Mouse (Mus musculus) midbrain, embryonic 10.5 days (tissue): ENCODE results near the gene Adamts1. TPM values are rescaled to one million over a fixed set of nuclear protein-coding genes. Genes with fewer than 3 reads are reported as not detected.

Experiments used
- DNase-seq: peaks from one replicate; pipeline ENCODE4 v3.0.0-alpha.2; 2017; ENCODE audit warnings: low spot score
- H3K27ac ChIP-seq: fragments of 300-500 bp; sonication (generic); replicated peaks from 2 replicates; pipeline ENCODE4 v1.5.1; 2016; ENCODE audit warnings: mild to moderate bottlenecking
- H3K27me3 ChIP-seq: fragments of 300-500 bp; sonication (generic); 2 replicates; pipeline ENCODE4 v1.6.1; 2016; ENCODE audit warnings: low read depth, mild to moderate bottlenecking; ENCODE audit not compliant: poor library complexity, severe bottlenecking
- H3K36me3 ChIP-seq: fragments of 300-500 bp; sonication (generic); 2 replicates; pipeline ENCODE4 v1.6.1; 2016; ENCODE audit warnings: mild to moderate bottlenecking, moderate library complexity
- H3K4me1 ChIP-seq: fragments of 300-500 bp; sonication (generic); 2 replicates; pipeline ENCODE4 v1.6.1; 2016
- H3K4me3 ChIP-seq: fragments of 300-500 bp; sonication (generic); 2 replicates; pipeline ENCODE4 v1.5.1; 2016; ENCODE audit warnings: mild to moderate bottlenecking, moderate library complexity
- H3K9me3 ChIP-seq: fragments of 300-500 bp; sonication (generic); replicated peaks from 2 replicates; pipeline ENCODE4 v1.6.1; 2016; ENCODE audit warnings: mild to moderate bottlenecking
- WGBS: fragments of 180-500 bp; shearing (Covaris S2); methylation state at CpG from one replicate; pipeline ENCODE4 v1.1.7; 2016; 5-methylcytosine and 5-hydroxymethylcytosine counted together
- polyA plus RNA-seq: library from polyadenylated mRNA; unstranded; fragments of >200 nt; fragmentation: Nextera tagmentation; extraction: Ambion mirVana; gene quantifications from 2 replicates; pipeline ENCODE4 v1.2.1, GENCODE M21; 2016

Adamts1 gene
- polyA plus RNA-seq, 1 experiment from 2014 or later, result 17.7 TPM

- Histone ChIP-seq H3K4me3 (peak overlapping the region; percentile 78), H3K4me1 (peaks cover 47% of the 10 kb centered on the region), H3K27ac (peak overlapping the region; percentile 35; the same call in 1 of the 2 replicates), H3K36me3 (peaks cover 52% of the 10 kb centered on the region), H3K27me3 (no peaks in the 10 kb centered on the region; the same call in 1 of the 2 replicates), H3K9me3 (no peaks in the 10 kb centered on the region)
- no peak for DNase-seq
- WGBS, result 82% methylated on average over 9 of the region's 9 CpGs
Observed at GRCm38 (mm10) chr16:85799971-85800370, 2.9 kb downstream of the Adamts1 start.

DNA sequence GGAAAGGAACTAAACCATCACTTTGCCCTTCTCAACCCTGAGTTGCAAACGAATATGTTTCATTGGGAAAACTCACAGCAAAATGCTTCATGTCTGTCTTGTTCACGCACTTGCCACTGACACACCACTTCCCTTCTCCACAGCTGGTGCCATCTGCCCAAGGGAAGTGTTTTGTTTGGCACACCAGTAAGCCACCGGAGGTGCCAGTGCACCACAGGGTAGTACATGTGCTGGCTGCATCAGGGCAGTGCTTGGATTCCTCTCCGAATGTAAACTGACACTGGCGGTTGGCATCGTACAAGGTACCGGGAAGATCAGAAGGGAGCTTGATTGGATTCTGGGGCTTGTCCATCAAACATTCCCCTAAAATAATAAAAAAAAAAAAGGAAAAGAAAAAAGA lies 4.6 kb downstream of the Adamts1 start:
- H3K27ac ChIP-seq, result no peak overlapping the region
- H3K4me1 ChIP-seq, result peaks cover 31% of the 10 kb centered on the region
- no peaks in the 10 kb centered on the region for H3K9me3 ChIP-seq
- WGBS, result 91% methylated on average over 7 of the region's 7 CpGs
- H3K36me3 ChIP-seq, result peaks cover 60% of the 10 kb centered on the region
- no peaks in the 10 kb centered on the region for H3K27me3 ChIP-seq
- no peak overlapping the region for H3K4me3 ChIP-seq
- DNase-seq, result no peak

DNA sequence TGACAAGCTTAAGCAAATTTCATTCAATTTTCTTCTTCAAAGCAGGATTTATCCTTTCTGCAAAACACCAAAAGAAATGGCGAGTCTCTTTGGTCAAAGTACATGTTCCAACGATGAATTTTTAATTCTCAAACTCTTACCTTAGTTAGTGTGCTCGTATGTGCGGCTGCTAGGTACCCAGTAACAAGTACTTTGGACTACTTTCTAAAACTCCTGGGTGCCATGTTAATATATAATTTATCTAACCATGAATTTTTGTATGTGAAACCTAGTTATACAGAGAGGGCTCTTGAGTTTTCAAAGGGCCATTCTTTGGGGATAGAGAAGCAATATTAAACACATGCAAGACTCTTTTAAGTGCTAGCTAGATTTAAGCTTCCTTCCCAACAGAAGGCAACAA lies 5.8 kb downstream of the Adamts1 start:
- peaks cover 60% of the 10 kb centered on the region for H3K36me3 ChIP-seq
- 97% methylated on average over 4 of the region's 4 CpGs for WGBS
- no peak overlapping the region for H3K4me3 ChIP-seq
- H3K27ac ChIP-seq, result no peak overlapping the region
- H3K27me3 ChIP-seq, result no peaks in the 10 kb centered on the region
- no peaks in the 10 kb centered on the region for H3K9me3 ChIP-seq
- H3K4me1 ChIP-seq, result peaks cover 23% of the 10 kb centered on the region
- no peak for DNase-seq

DNA sequence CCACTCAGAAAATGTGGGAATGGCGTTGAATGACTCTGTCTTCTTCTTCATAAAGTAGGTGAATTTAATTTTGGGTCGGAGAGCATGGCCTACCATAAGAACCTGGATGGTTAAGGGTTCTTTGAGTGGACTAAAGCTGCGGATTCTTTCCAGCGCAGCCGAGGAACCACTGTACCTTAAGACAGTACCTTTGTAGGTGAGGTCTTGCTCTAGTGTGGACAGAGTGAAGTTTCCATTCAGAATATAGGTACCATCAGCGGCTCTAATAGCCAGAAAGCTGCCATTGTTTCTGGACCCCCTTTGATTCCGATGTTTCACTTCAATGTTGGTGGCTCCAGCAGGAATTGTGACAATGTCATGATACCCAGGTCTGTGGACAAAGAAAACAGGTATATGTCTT lies 7.2 kb downstream of the Adamts1 start:
- Histone ChIP-seq H3K27ac (no peak overlapping the region), H3K36me3 (peaks cover 60% of the 10 kb centered on the region), H3K9me3 (no peaks in the 10 kb centered on the region), H3K4me3 (no peak overlapping the region), H3K4me1 (peaks cover 13% of the 10 kb centered on the region), H3K27me3 (no peaks in the 10 kb centered on the region)
- DNase-seq, result no peak
- WGBS, result 96% methylated on average over 7 of the region's 7 CpGs

DNA sequence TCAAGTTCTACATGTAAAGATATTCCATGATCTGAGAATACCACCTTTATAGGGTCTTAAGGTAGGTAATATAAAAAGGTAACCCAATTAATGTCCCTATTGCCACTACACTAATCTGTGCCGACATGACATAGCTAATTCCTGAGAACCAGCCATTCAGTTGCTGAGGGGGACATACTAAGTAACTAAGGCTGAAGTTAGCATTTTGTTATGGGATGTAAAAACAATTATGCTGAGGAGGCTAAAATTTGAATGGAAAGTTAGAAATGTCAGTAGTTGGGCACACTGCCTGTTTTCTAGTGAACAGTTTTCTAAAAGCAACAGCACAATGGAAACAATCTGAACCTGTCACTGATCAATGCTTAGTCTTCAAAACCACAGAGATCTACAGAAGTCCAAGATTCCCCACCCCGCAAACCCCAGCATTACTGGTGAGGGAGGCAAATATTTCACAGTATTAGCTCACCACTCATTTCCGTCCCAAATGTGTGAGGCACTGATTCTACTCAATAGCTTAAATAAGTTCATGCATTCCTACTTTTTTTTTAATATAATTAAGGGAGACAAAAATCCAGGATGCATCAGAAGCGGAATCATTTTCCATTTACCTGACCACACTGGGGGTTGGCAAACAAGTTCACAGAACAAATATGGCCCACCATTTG lies 9.6 kb downstream of the Adamts1 start:
- Histone ChIP-seq H3K36me3 (peaks cover 41% of the 10 kb centered on the region), H3K9me3 (no peaks in the 10 kb centered on the region), H3K4me3 (no peak overlapping the region), H3K4me1 (no peaks in the 10 kb centered on the region), H3K27ac (no peak overlapping the region), H3K27me3 (no peaks in the 10 kb centered on the region)
- no peak for DNase-seq
- 90% methylated on average over 4 of the region's 4 CpGs for WGBS

- no peaks in the 10 kb centered on the region for H3K27me3 ChIP-seq
- H3K27ac ChIP-seq, result no peak overlapping the region
- no peaks in the 10 kb centered on the region for H3K9me3 ChIP-seq
- H3K36me3 ChIP-seq, result no peaks in the 10 kb centered on the region
- WGBS, result 93% methylated on average over 2 of the region's 2 CpGs
- no peak for DNase-seq
- no peaks in the 10 kb centered on the region for H3K4me1 ChIP-seq
- no peak overlapping the region for H3K4me3 ChIP-seq
Observed at GRCm38 (mm10) chr16:85781076-85781475, 21.8 kb downstream of the Adamts1 start.

DNA sequence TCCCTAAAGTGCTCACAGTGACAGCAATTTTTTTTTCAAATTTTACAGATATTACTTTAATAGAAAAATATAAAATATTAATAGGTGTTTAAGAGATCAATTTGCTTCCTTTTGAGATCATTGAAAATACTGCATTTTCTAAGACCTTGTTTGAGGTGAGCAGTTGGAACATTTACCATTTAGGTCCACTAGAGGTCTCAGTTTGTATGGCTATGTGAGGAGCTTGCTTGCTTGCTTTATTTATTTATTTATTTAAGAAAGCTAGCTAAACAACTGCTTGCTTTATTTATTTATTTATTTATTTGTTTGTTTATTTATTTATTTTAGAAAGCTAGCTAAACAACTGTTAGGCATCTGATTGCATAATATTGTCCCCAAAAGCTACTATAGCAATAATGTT lies 23.1 kb downstream of the Adamts1 start:
- no peak overlapping the region for H3K27ac ChIP-seq
- H3K36me3 ChIP-seq, result no peaks in the 10 kb centered on the region
- DNase-seq, result no peak
- H3K27me3 ChIP-seq, result no peaks in the 10 kb centered on the region
- H3K4me1 ChIP-seq, result no peaks in the 10 kb centered on the region
- no peak overlapping the region for H3K4me3 ChIP-seq
- H3K9me3 ChIP-seq, result no peaks in the 10 kb centered on the region

DNA sequence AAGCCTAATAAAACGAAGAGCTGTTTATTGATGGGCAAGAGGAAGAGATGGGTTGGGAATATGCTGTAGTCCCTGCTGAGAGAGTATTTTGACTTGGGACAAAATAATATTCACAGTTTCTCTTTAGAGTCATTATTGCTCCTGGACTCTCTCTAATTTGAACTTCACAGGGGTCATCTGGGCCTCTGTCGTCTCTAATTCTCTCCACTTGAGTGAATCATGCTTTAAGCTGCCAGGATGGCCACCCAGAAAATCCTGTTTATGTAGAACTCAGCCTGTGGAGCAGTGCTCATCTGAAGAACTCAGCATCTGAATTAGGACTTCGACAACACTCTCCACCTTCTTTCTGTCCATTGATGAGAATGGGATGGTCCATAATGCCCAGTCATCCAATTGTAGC lies 30.6 kb downstream of the Adamts1 start:
- 75% methylated on average over 3 of the region's 3 CpGs for WGBS
- no peak for DNase-seq
- no peaks in the 10 kb centered on the region for H3K9me3 ChIP-seq
- no peak overlapping the region for H3K4me3 ChIP-seq
- no peak overlapping the region for H3K27ac ChIP-seq
- H3K27me3 ChIP-seq, result no peaks in the 10 kb centered on the region
- H3K4me1 ChIP-seq, result peaks cover 5% of the 10 kb centered on the region
- no peaks in the 10 kb centered on the region for H3K36me3 ChIP-seq

GRCm38 (mm10) chr16:85767341-85767740 lies 35.6 kb downstream of the Adamts1 start:
- DNase-seq, result no peak
- Histone ChIP-seq H3K27ac (no peak overlapping the region), H3K4me3 (no peak overlapping the region), H3K27me3 (no peaks in the 10 kb centered on the region), H3K36me3 (no peaks in the 10 kb centered on the region), H3K4me1 (peaks cover 6% of the 10 kb centered on the region), H3K9me3 (no peaks in the 10 kb centered on the region)
- WGBS, result 39% methylated on average over 4 of the region's 4 CpGs

DNA sequence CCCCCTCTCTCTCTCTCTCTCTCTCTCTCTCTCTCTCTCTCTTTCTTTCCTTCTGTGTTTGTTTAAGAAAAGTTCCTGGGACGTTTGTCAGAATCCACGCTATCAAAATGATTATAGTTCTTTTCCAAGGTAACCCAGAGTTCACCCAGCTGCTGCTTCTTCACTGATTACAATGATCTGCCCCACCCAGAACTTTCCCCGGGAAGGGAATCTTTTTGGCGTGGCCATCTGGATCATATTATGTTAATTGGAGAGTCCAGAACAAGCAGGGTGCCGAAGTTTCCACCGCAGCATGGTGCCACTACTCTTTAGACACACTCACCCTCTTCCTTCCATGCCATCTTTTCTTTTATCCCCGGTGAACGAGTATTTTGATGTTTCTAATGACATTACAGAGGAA lies 37.2 kb downstream of the Adamts1 start:
- no peaks in the 10 kb centered on the region for H3K27me3 ChIP-seq
- H3K36me3 ChIP-seq, result no peaks in the 10 kb centered on the region
- H3K4me3 ChIP-seq, result no peak overlapping the region
- H3K9me3 ChIP-seq, result no peaks in the 10 kb centered on the region
- H3K27ac ChIP-seq, result no peak overlapping the region
- H3K4me1 ChIP-seq, result peaks cover 6% of the 10 kb centered on the region
- no peak for DNase-seq
- WGBS, result 69% methylated on average over 8 of the region's 8 CpGs

DNA sequence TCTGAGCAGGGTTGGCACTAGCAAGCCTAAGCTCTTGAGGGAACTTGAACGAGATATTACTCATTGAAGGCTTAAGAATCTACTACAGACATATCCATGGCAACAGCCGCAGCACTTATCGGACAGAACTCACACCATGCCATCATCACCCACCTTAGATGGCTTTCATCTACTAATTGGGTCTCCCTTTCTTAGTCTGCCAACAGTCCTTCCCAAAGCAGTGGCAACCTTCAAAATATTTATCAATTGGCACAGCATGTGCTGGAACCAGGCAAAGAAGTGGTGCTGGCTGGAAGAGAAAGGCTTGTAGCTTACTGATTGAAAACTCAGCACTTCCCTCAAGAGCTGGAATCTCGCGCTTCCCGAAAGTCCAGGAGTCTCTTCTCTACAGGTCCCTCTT lies 37.7 kb downstream of the Adamts1 start:
- H3K27ac ChIP-seq, result no peak overlapping the region
- H3K36me3 ChIP-seq, result no peaks in the 10 kb centered on the region
- H3K4me1 ChIP-seq, result peaks cover 6% of the 10 kb centered on the region
- no peak overlapping the region for H3K4me3 ChIP-seq
- no peak for DNase-seq
- H3K9me3 ChIP-seq, result no peaks in the 10 kb centered on the region
- H3K27me3 ChIP-seq, result no peaks in the 10 kb centered on the region
- 82% methylated on average over 6 of the region's 6 CpGs for WGBS

DNA sequence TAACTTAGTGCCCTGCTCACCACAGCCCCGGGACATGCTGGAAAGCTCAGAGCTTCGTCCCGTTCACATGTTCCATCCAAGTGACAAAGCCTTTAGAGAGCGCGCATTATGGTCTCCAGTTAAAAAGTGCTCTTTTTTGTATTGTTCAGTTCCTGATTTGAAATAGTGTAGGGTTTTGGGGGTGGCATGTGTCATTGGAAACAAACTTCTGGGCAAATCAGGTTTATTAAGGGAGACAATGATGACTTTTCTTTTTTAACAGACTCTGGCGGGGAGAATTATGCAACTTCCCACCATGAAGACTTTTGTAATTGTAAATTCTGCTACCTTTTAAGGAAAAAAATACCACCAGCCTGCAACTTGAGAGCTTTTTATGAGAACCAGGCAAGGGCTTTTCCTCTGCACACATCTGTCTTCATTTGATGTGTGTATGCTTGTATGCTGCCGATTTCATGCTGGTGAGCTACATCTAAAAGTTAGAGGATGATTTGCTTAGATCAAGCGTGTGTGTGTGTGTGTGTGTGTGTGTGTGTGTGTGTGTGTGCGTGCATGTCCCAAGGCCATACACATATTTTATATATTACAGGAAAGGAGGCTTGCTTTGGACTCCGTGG lies 40.8 kb downstream of the Adamts1 start:
- Histone ChIP-seq H3K27ac (no peak overlapping the region), H3K9me3 (no peaks in the 10 kb centered on the region), H3K4me3 (no peak overlapping the region), H3K27me3 (no peaks in the 10 kb centered on the region), H3K4me1 (no peaks in the 10 kb centered on the region), H3K36me3 (no peaks in the 10 kb centered on the region)
- WGBS, result 87% methylated on average over 10 of the region's 10 CpGs
- no peak for DNase-seq

- H3K27ac ChIP-seq, result no peak overlapping the region
- WGBS, result 89% methylated on average over 7 of the region's 7 CpGs
- DNase-seq, result no peak
- no peaks in the 10 kb centered on the region for H3K27me3 ChIP-seq
- no peaks in the 10 kb centered on the region for H3K36me3 ChIP-seq
- H3K4me1 ChIP-seq, result 0 out of 2 replicates have a peak, but pooled peaks cover 2% of the 10 kb centered on the region
- H3K4me3 ChIP-seq, result no peak overlapping the region
- H3K9me3 ChIP-seq, result no peaks in the 10 kb centered on the region
Observed at GRCm38 (mm10) chr16:85760961-85761580, 41.8 kb downstream of the Adamts1 start.
